Mouse (Mus musculus) liver, postnatal 0 days (tissue): ENCODE data around the gene Phf21b. TPM values are rescaled to one million over a fixed set of nuclear protein-coding genes. Genes with fewer than 3 reads are reported as not detected.

Source experiments
- ATAC-seq: fragments of 200-750 bp; cut with Nextera tagmentation; 2 replicates; pipeline ENCODE4 v1.8.0; 2017; ENCODE audit warnings: mild to moderate bottlenecking, moderate library complexity
- DNase-seq: peaks from one replicate; pipeline ENCODE4 v3.0.0-alpha.2; 2016
- H3K27ac ChIP-seq: fragments of 300-500 bp; sonication (generic); 2 replicates; pipeline ENCODE4 v1.5.1; 2014; ENCODE audit warnings: antibody characterized with exemption, moderate library complexity, mild to moderate bottlenecking, low read depth
- H3K27me3 ChIP-seq: fragments of 300-500 bp; sonication (generic); 2 replicates; pipeline ENCODE4 v1.6.1; 2014; ENCODE audit warnings: low read length, control low read depth, mixed read lengths; ENCODE audit not compliant: insufficient read depth
- H3K36me3 ChIP-seq: fragments of 300-500 bp; sonication (generic); replicated peaks from 2 replicates; pipeline ENCODE4 v1.6.1; 2014; ENCODE audit warnings: mild to moderate bottlenecking, control low read depth, low read length, moderate library complexity, mixed read lengths; ENCODE audit not compliant: insufficient read depth
- H3K4me1 ChIP-seq: fragments of 300-500 bp; sonication (generic); 2 replicates; pipeline ENCODE4 v1.6.1; 2014; ENCODE audit warnings: antibody characterized with exemption, mild to moderate bottlenecking, control low read depth; ENCODE audit not compliant: insufficient read depth
- H3K4me2 ChIP-seq: fragments of 300-500 bp; sonication (generic); 2 replicates; pipeline ENCODE4 v1.6.1; 2014; ENCODE audit warnings: low read depth, mild to moderate bottlenecking, low read length, moderate library complexity, mixed read lengths
- H3K4me3 ChIP-seq: fragments of 300-500 bp; sonication (generic); 2 replicates; pipeline ENCODE4 v1.5.1; 2014; ENCODE audit warnings: low read depth, low read length
- H3K9ac ChIP-seq: fragments of 300-500 bp; sonication (generic); replicated peaks from 2 replicates; pipeline ENCODE4 v1.6.1; 2014; ENCODE audit warnings: mild to moderate bottlenecking, moderate library complexity
- H3K9me3 ChIP-seq: fragments of 300-500 bp; sonication (generic); 2 replicates; pipeline ENCODE4 v1.6.1; 2016; ENCODE audit warnings: mild to moderate bottlenecking, control low read depth, low read length, mixed read lengths
- CTCF ChIP-seq: sonication (generic); IDR thresholded peaks from 2 replicates; pipeline ENCODE4 v1.5.1; 2016; ENCODE audit warnings: antibody characterized with exemption, low read depth
- EP300 ChIP-seq: IDR thresholded peaks from 2 replicates; pipeline ENCODE4 v1.6.1; 2016; ENCODE audit warnings: antibody characterized with exemption, low read depth, mild to moderate bottlenecking
- WGBS: fragments of 180-500 bp; shearing (Covaris S2); extraction: QIAGEN DNeasy Blood & Tissue Kit; methylation state at CpG from one replicate; pipeline ENCODE4 v1.1.7; 2014; ENCODE audit not compliant: insufficient replicate concordance; 5-methylcytosine and 5-hydroxymethylcytosine counted together
- polyA plus RNA-seq: library from polyadenylated mRNA; unstranded; fragments of >200 nt; fragmentation: Nextera tagmentation; extraction: Ambion mirVana; gene quantifications from 2 replicates; pipeline ENCODE4 v1.2.1, GENCODE M21; 2015

Gene Phf21b
- polyA plus RNA-seq, 1 experiment from 2014 or later: not detected

- Histone ChIP-seq H3K4me2 (no peak overlapping the region), H3K36me3 (no peaks in the 10 kb centered on the region), H3K4me3 (no peak overlapping the region), H3K9ac (no peak overlapping the region), H3K27me3 (no peaks in the 10 kb centered on the region), H3K9me3 (no peaks in the 10 kb centered on the region), H3K27ac (no peak overlapping the region), H3K4me1 (0 out of 2 replicates have a peak, but pooled peaks cover 3% of the 10 kb centered on the region)
- ATAC-seq (0 out of 2 replicates have a peak, but pooled peaks have one; percentile 31), DNase-seq (no peak)
- TF ChIP-seq EP300: no peak
- peak; percentile 45 for TF ChIP-seq CTCF
- 61% methylated on average over 3 of the region's 3 CpGs for WGBS
Observed at GRCm38 (mm10) chr15:84741573-84741972, 114.3 kb downstream of the Phf21b start.

- DNase-seq (no peak), ATAC-seq (no peak)
- Histone ChIP-seq H3K9me3 (no peaks in the 10 kb centered on the region), H3K27ac (no peak overlapping the region), H3K4me1 (no peaks in the 10 kb centered on the region), H3K36me3 (no peaks in the 10 kb centered on the region), H3K4me3 (no peak overlapping the region), H3K4me2 (no peak overlapping the region), H3K27me3 (no peaks in the 10 kb centered on the region), H3K9ac (no peak overlapping the region)
- TF ChIP-seq EP300 (no peak), CTCF (no peak)
- WGBS: 86% methylated on average over 7 of the region's 7 CpGs
Observed at GRCm38 (mm10) chr15:84738246-84738645, 117.6 kb downstream of the Phf21b start.

- 32% methylated on average over 2 of the region's 4 CpGs for WGBS
- Histone ChIP-seq H3K36me3 (no peaks in the 10 kb centered on the region), H3K9me3 (no peaks in the 10 kb centered on the region), H3K4me3 (no peak overlapping the region), H3K27me3 (no peaks in the 10 kb centered on the region), H3K4me2 (no peak overlapping the region), H3K4me1 (no peaks in the 10 kb centered on the region), H3K27ac (no peak overlapping the region), H3K9ac (no peak overlapping the region)
- no peak for DNase-seq
- TF ChIP-seq CTCF (no peak), EP300 (no peak)
- ATAC-seq: no peak
Observed at GRCm38 (mm10) chr15:84736994-84737346, 118.9 kb downstream of the Phf21b start.

DNA sequence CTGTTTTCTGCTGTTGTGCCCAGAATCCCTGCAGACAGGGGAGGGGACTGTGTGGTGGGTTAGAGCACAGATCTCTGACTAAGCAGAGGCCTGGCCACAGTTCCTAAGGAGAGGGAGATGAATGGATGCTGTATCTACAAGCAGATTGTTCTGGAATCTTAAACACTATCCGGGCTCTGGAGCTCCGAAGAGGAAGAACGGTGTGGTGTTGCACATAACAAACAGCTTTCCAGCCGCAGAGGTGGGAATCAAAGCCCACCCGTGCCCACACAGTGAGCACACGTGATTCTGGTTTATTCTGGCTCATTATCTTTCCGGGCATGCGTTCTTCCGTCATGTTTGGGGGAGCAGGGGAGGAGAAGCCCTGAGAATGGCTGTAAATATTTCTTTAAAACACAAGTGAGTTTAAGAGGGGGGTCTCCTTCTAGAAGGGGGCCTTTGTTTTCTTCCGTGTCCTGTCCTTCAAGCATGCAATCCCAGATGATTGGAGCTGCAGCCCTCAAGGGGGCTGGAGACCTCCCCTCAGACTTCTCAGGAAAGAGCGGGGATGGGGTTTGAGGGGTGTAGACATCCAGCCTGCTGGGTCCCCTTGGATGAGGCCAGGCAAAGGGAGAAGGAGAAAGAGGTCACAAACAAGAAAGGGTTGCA is 119.4 kb downstream of the Phf21b start:
- no peak overlapping the region for H3K27ac ChIP-seq
- no peak for DNase-seq
- TF ChIP-seq CTCF: no peak
- TF ChIP-seq EP300: no peak

More for the DNA sequence above, 119.4 kb downstream of the Phf21b start:
- no peaks in the 10 kb centered on the region for H3K27me3 ChIP-seq
- ATAC-seq: no peak
- H3K4me3 ChIP-seq: no peak overlapping the region
- no peaks in the 10 kb centered on the region for H3K36me3 ChIP-seq
- no peak overlapping the region for H3K4me2 ChIP-seq
- H3K9me3 ChIP-seq: no peaks in the 10 kb centered on the region
- H3K9ac ChIP-seq: no peak overlapping the region
- WGBS: 76% methylated on average over 11 of the region's 11 CpGs
- no peaks in the 10 kb centered on the region for H3K4me1 ChIP-seq

Other genes with a start within 250 kb of the Phf21b start
- gene Prr5, start 186.4 kb downstream of the Phf21b start, polyA plus RNA-seq: 4.3 and 5.5 TPM in 2 replicates
- gene Arhgap8, start 136.0 kb downstream of the Phf21b start, polyA plus RNA-seq: 0.19 and 0.58 TPM in 2 replicates
- 0.07 and 0.13 TPM in 2 replicates for gene Gm29666, start 64.0 kb upstream of the Phf21b start, polyA plus RNA-seq
- 13.9 and 15.2 TPM in 2 replicates for gene Nup50, start 67.4 kb upstream of the Phf21b start, polyA plus RNA-seq
- 4.0 and 5.0 TPM in 2 replicates for gene 5031439G07Rik, start 132.5 kb upstream of the Phf21b start, polyA plus RNA-seq
- not detected in 2 replicates for gene Upk3a, start 161.1 kb upstream of the Phf21b start, polyA plus RNA-seq
- 2.9 and 4.2 TPM in 2 replicates for gene Fam118a, start 172.9 kb upstream of the Phf21b start, polyA plus RNA-seq